Mouse (Mus musculus) embryonic fibroblast, embryonic 13.5 days (primary cell): ENCODE measurements at regions not wholly inside any gene's neighbourhood (a gene's known extent, or its start where the extent isn't known, plus 50 kb on each side); places are given as distances from the start of the nearest gene placed in this dataset.

Experiments used
- CTCF ChIP-seq: IDR thresholded peaks from 2 replicates; pipeline ENCODE4 v1.5.1; 2011; ENCODE audit warnings: mild to moderate bottlenecking, control low read depth, low read length, moderate library complexity, borderline replicate concordance; ENCODE audit not compliant: insufficient read depth
- POLR2A ChIP-seq: IDR thresholded peaks from 2 replicates; pipeline ENCODE4 v1.6.1; 2011; ENCODE audit warnings: low read depth, mild to moderate bottlenecking, control low read depth, low read length, moderate library complexity

DNA sequence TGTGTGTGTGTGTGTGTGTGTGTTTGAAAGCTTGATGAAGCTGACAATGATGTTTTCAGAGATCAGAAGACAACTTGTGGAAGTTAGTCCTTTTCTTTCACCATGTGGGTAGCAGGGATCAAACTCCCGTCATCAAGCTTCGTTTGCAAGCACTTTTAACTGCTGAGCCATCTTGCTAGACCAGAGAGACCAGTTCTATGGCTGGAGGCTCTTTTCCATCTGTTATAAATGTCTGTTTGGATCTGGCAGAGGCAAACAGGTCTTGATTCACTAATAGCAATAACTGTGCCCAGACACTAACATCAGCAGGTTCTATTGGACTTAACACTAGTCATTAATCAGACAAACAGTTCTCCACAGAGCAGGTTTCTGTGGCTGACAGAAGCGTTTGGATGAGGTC, 150.1 kb upstream of the Stmnd1 start:
- TF ChIP-seq POLR2A (no peak), CTCF (no peak)
